Mouse (Mus musculus): Measurements from ENCODE around the gene Utp4.
"Not testable (repeated sequence)": the region's sequence is repeated elsewhere in the genome, so short reads cannot be mapped to it uniquely, and the experiment has no call there.

The Utp4 gene

GRCm38 (mm10) chr8:106905727-106906480 is 12.5 kb downstream of the Utp4 start:
- DNase-seq, result peak; percentile 45 to 55

GRCm38 (mm10) chr8:106906635-106907034 is 13.2 kb downstream of the Utp4 start:
- no peak for DNase-seq

- DNase-seq, result no peak
Measured at GRCm38 (mm10) chr8:106907450-106907849, 14.0 kb downstream of the Utp4 start.

GRCm38 (mm10) chr8:106908291-106908690 is 14.9 kb downstream of the Utp4 start:
- no peak for DNase-seq

GRCm38 (mm10) chr8:106913631-106914030 is 20.2 kb downstream of the Utp4 start:
- no peak for DNase-seq

- DNase-seq, result no peak
Measured at GRCm38 (mm10) chr8:106919721-106920394, 26.4 kb downstream of the Utp4 start.

- no peak for DNase-seq
Measured at GRCm38 (mm10) chr8:106920395-106920741, 26.9 kb downstream of the Utp4 start.

- no peak for DNase-seq
Measured at GRCm38 (mm10) chr8:106924057-106924456, 30.6 kb downstream of the Utp4 start.

GRCm38 (mm10) chr8:106924904-106925349 is 31.5 kb downstream of the Utp4 start:
- no peak for DNase-seq

GRCm38 (mm10) chr8:106925446-106925845 is 32.0 kb downstream of the Utp4 start:
- no peak for DNase-seq

GRCm38 (mm10) chr8:106927247-106927646 is 33.8 kb downstream of the Utp4 start:
- no peak for DNase-seq

GRCm38 (mm10) chr8:106928182-106928581 is 34.7 kb downstream of the Utp4 start:
- DNase-seq, result not testable (repeated sequence)

GRCm38 (mm10) chr8:106929155-106929913 is 35.9 kb downstream of the Utp4 start:
- DNase-seq, result no peak

GRCm38 (mm10) chr8:106929921-106930320 is 36.5 kb downstream of the Utp4 start:
- no peak for DNase-seq

GRCm38 (mm10) chr8:106932376-106933065 is 39.1 kb downstream of the Utp4 start:
- no peak for DNase-seq

GRCm38 (mm10) chr8:106933506-106934143 is 40.2 kb downstream of the Utp4 start:
- DNase-seq, result no peak

GRCm38 (mm10) chr8:106934226-106934977 is 41.0 kb downstream of the Utp4 start:
- no peak for DNase-seq

GRCm38 (mm10) chr8:106935324-106935869 is 42.0 kb downstream of the Utp4 start, which contains the start of gene Sntb2:
Gene Sntb2 (plus strand): TSS chr8:106935750.
- peak; percentile 91 to 93 for DNase-seq

GRCm38 (mm10) chr8:106935899-106936477 is 42.6 kb downstream of the Utp4 start:
- peak; percentile 62 to 63 for DNase-seq

GRCm38 (mm10) chr8:106936478-106937051 is 43.1 kb downstream of the Utp4 start:
- peak; percentile 32 to 38 for DNase-seq

Measured in cerebellum, postnatal 36 days (tissue).